Mouse (Mus musculus): ENCODE measurements at regions not wholly inside any gene's neighbourhood (a gene's known extent, or its start where the extent isn't known, plus 50 kb on each side); places are given as distances from the start of the nearest gene placed in this dataset.

- Histone ChIP-seq H3K9ac (ENCODE audit: low read depth, low read length) (no peak overlapping the region), H3K36me3 (ENCODE audit: control insufficient read depth, insufficient read depth, low read length) (no peaks in the 10 kb centered on the region), H3K4me3 (no peak overlapping the region), H3K79me2 (replicated peaks; ENCODE audit: control insufficient read depth, insufficient read depth, low read length) (no peaks in the 10 kb centered on the region), H3K27me3 (ENCODE audit: control insufficient read depth, insufficient read depth, low read length) (no peaks in the 10 kb centered on the region), H3K27ac (no peak overlapping the region), H3K4me1 (ENCODE audit: control insufficient read depth, insufficient read depth, low read length) (peaks cover 3% of the 10 kb centered on the region; the same call in 1 of the 2 replicates)
- WGBS = 48% methylated on average over 7 of the region's 7 CpGs
- TF ChIP-seq POLR2A (IDR thresholded peaks at IDR 0.05; ENCODE audit: insufficient read depth, low read depth, low read length) (no peak), CTCF (IDR thresholded peaks at IDR 0.05) (no peak), EP300 (IDR thresholded peaks at IDR 0.05; ENCODE audit: insufficient read depth, low read depth, low read length) (no peak)
- DNase-seq = peak in 1 of 2 experiments; percentile 6
- intact Hi-C loops (cut with DNase I) = no loop called here
Observed at GRCm38 (mm10) chr7:137611891-137612522, 174.6 kb downstream of the Glrx3 start.

- 45% methylated on average over 5 of the region's 5 CpGs for WGBS
- Histone ChIP-seq H3K9ac (ENCODE audit: low read depth, low read length) (no peak overlapping the region), H3K4me3 (no peak overlapping the region), H3K27me3 (ENCODE audit: control insufficient read depth, insufficient read depth, low read length) (no peaks in the 10 kb centered on the region), H3K79me2 (replicated peaks; ENCODE audit: control insufficient read depth, insufficient read depth, low read length) (no peaks in the 10 kb centered on the region), H3K36me3 (ENCODE audit: control insufficient read depth, insufficient read depth, low read length) (no peaks in the 10 kb centered on the region), H3K4me1 (ENCODE audit: control insufficient read depth, insufficient read depth, low read length) (no peaks in the 10 kb centered on the region), H3K27ac (no peak overlapping the region)
- DNase-seq = no peak
- intact Hi-C loops (cut with DNase I) = no loop called here
- TF ChIP-seq POLR2A (IDR thresholded peaks at IDR 0.05; ENCODE audit: insufficient read depth, low read depth, low read length) (no peak), EP300 (IDR thresholded peaks at IDR 0.05; ENCODE audit: insufficient read depth, low read depth, low read length) (no peak), CTCF (IDR thresholded peaks at IDR 0.05) (no peak)
Observed at GRCm38 (mm10) chr7:137618406-137619133, 181.2 kb downstream of the Glrx3 start.

GRCm38 (mm10) chr7:137619286-137619789 lies 181.9 kb downstream of the Glrx3 start:
- Histone ChIP-seq H3K4me3 (no peak overlapping the region), H3K79me2 (replicated peaks; ENCODE audit: control insufficient read depth, insufficient read depth, low read length) (no peaks in the 10 kb centered on the region), H3K27ac (no peak overlapping the region), H3K9ac (ENCODE audit: low read depth, low read length) (no peak overlapping the region), H3K36me3 (ENCODE audit: control insufficient read depth, insufficient read depth, low read length) (no peaks in the 10 kb centered on the region), H3K4me1 (ENCODE audit: control insufficient read depth, insufficient read depth, low read length) (no peaks in the 10 kb centered on the region), H3K27me3 (ENCODE audit: control insufficient read depth, insufficient read depth, low read length) (no peaks in the 10 kb centered on the region)
- no peak for DNase-seq
- 74% methylated on average over 6 of the region's 6 CpGs for WGBS
- intact Hi-C loops (cut with DNase I) = no loop called here
- TF ChIP-seq POLR2A (IDR thresholded peaks at IDR 0.05; ENCODE audit: insufficient read depth, low read depth, low read length) (no peak), CTCF (IDR thresholded peaks at IDR 0.05) (no peak), EP300 (IDR thresholded peaks at IDR 0.05; ENCODE audit: insufficient read depth, low read depth, low read length) (no peak)

GRCm38 (mm10) chr7:137628266-137628665 lies 190.9 kb downstream of the Glrx3 start:
- no peaks in the 10 kb centered on the region for H3K27me3 ChIP-seq (ENCODE audit: control insufficient read depth, insufficient read depth, low read length)
- no peak for DNase-seq
- 79% methylated on average over 3 of the region's 3 CpGs for WGBS
- H3K9ac ChIP-seq (ENCODE audit: low read depth, low read length) = no peak overlapping the region
- no peaks in the 10 kb centered on the region for H3K4me1 ChIP-seq (ENCODE audit: control insufficient read depth, insufficient read depth, low read length)
- H3K27ac ChIP-seq = no peak overlapping the region
- H3K36me3 ChIP-seq (ENCODE audit: control insufficient read depth, insufficient read depth, low read length) = no peaks in the 10 kb centered on the region
- no peak overlapping the region for H3K4me3 ChIP-seq
- no peak for TF ChIP-seq CTCF (IDR thresholded peaks at IDR 0.05)
- no peak for TF ChIP-seq POLR2A (IDR thresholded peaks at IDR 0.05; ENCODE audit: insufficient read depth, low read depth, low read length)
- TF ChIP-seq EP300 (IDR thresholded peaks at IDR 0.05; ENCODE audit: insufficient read depth, low read depth, low read length) = no peak
- intact Hi-C loops (cut with DNase I) = no loop called here
- no peaks in the 10 kb centered on the region for H3K79me2 ChIP-seq (replicated peaks; ENCODE audit: control insufficient read depth, insufficient read depth, low read length)

GRCm38 (mm10) chr7:137629540-137629939 lies 192.1 kb downstream of the Glrx3 start:
- Histone ChIP-seq H3K27me3 (ENCODE audit: control insufficient read depth, insufficient read depth, low read length) (no peaks in the 10 kb centered on the region), H3K9ac (ENCODE audit: low read depth, low read length) (no peak overlapping the region), H3K27ac (no peak overlapping the region), H3K4me3 (no peak overlapping the region), H3K4me1 (ENCODE audit: control insufficient read depth, insufficient read depth, low read length) (no peaks in the 10 kb centered on the region), H3K79me2 (replicated peaks; ENCODE audit: control insufficient read depth, insufficient read depth, low read length) (no peaks in the 10 kb centered on the region), H3K36me3 (ENCODE audit: control insufficient read depth, insufficient read depth, low read length) (no peaks in the 10 kb centered on the region)
- WGBS = 85% methylated on average over 5 of the region's 5 CpGs
- intact Hi-C loops (cut with DNase I) = no loop called here
- TF ChIP-seq CTCF (IDR thresholded peaks at IDR 0.05) (no peak), POLR2A (IDR thresholded peaks at IDR 0.05; ENCODE audit: insufficient read depth, low read depth, low read length) (no peak), EP300 (IDR thresholded peaks at IDR 0.05; ENCODE audit: insufficient read depth, low read depth, low read length) (no peak)
- no peak for DNase-seq

- TF ChIP-seq CTCF (IDR thresholded peaks at IDR 0.05) (no peak), POLR2A (IDR thresholded peaks at IDR 0.05; ENCODE audit: insufficient read depth, low read depth, low read length) (no peak), EP300 (IDR thresholded peaks at IDR 0.05; ENCODE audit: insufficient read depth, low read depth, low read length) (no peak)
- Histone ChIP-seq H3K27ac (no peak overlapping the region), H3K79me2 (replicated peaks; ENCODE audit: control insufficient read depth, insufficient read depth, low read length) (no peaks in the 10 kb centered on the region), H3K27me3 (ENCODE audit: control insufficient read depth, insufficient read depth, low read length) (no peaks in the 10 kb centered on the region), H3K36me3 (ENCODE audit: control insufficient read depth, insufficient read depth, low read length) (no peaks in the 10 kb centered on the region), H3K9ac (ENCODE audit: low read depth, low read length) (no peak overlapping the region), H3K4me1 (ENCODE audit: control insufficient read depth, insufficient read depth, low read length) (no peaks in the 10 kb centered on the region), H3K4me3 (no peak overlapping the region)
- intact Hi-C loops (cut with DNase I) = no loop called here
- DNase-seq = no peak
- WGBS = 54% methylated on average over 6 of the region's 6 CpGs
Observed at GRCm38 (mm10) chr7:137648621-137649020, 211.2 kb downstream of the Glrx3 start.

Measured in heart, adult 2 months (tissue).